Mouse (Mus musculus) liver, embryonic 14.5 days (tissue): ENCODE data around the gene Fuom.

Source experiments
- CTCF ChIP-seq: IDR thresholded peaks from 2 replicates; pipeline ENCODE4 v1.5.1; 2016; ENCODE audit warnings: antibody characterized with exemption, low read depth, control low read depth
- EP300 ChIP-seq: IDR thresholded peaks from 2 replicates; pipeline ENCODE4 v1.6.1; 2016; ENCODE audit warnings: antibody characterized with exemption, low read depth

GRCm38 (mm10) chr7:140104009-140104408 is 1.8 kb upstream of the Fuom start:
- TF ChIP-seq EP300 (no peak), CTCF (no peak)
